Mouse (Mus musculus): ENCODE results near the gene Etfbkmt.
"Not testable (repeated sequence)": the region's sequence is repeated elsewhere in the genome, so short reads cannot be mapped to it uniquely, and the experiment has no call there.

Gene Etfbkmt

GRCm38 (mm10) chr6:149139471-149139870 is at the start of gene Etfbkmt:
Gene Etfbkmt (plus strand): TSS chr6:149139849.
- DNase-seq (ENCODE audit: low read depth in 2 of 2, low spot score in 2 of 2): no peak

- no peak for DNase-seq (ENCODE audit: low read depth in 2 of 2, low spot score in 2 of 2)
These were observed 47.2 kb upstream of the Etfbkmt start for GRCm38 (mm10) chr6:149092406-149092805.

- DNase-seq (ENCODE audit: low read depth in 2 of 2, low spot score in 2 of 2): no peak
These were observed 46.2 kb upstream of the Etfbkmt start for GRCm38 (mm10) chr6:149093465-149093864.

GRCm38 (mm10) chr6:149094555-149094954 is 45.1 kb upstream of the Etfbkmt start:
- DNase-seq (ENCODE audit: low read depth in 2 of 2, low spot score in 2 of 2): no peak

- no peak for DNase-seq (ENCODE audit: low read depth in 2 of 2, low spot score in 2 of 2)
These were observed 44.3 kb upstream of the Etfbkmt start for GRCm38 (mm10) chr6:149095389-149095788.

GRCm38 (mm10) chr6:149096233-149096632 is 43.4 kb upstream of the Etfbkmt start:
- no peak for DNase-seq (ENCODE audit: low read depth in 2 of 2, low spot score in 2 of 2)

GRCm38 (mm10) chr6:149097276-149097675 is 42.4 kb upstream of the Etfbkmt start:
- no peak for DNase-seq (ENCODE audit: low read depth in 2 of 2, low spot score in 2 of 2)

- DNase-seq (ENCODE audit: low read depth in 2 of 2, low spot score in 2 of 2): no peak
These were observed 40.7 kb upstream of the Etfbkmt start for GRCm38 (mm10) chr6:149098993-149099392.

GRCm38 (mm10) chr6:149100174-149101075 is 39.2 kb upstream of the Etfbkmt start:
- DNase-seq (ENCODE audit: low read depth in 2 of 2, low spot score in 2 of 2): no peak

- no peak for DNase-seq (ENCODE audit: low read depth in 2 of 2, low spot score in 2 of 2)
These were observed 38.3 kb upstream of the Etfbkmt start, which contains the start of gene Dennd5b for GRCm38 (mm10) chr6:149101076-149101942. Gene Dennd5b (minus strand): TSS chr6:149101680.

GRCm38 (mm10) chr6:149101943-149102243 is 37.8 kb upstream of the Etfbkmt start:
- DNase-seq (ENCODE audit: low read depth in 2 of 2, low spot score in 2 of 2): no peak

GRCm38 (mm10) chr6:149103451-149103850 is 36.2 kb upstream of the Etfbkmt start:
- no peak for DNase-seq (ENCODE audit: low read depth in 2 of 2, low spot score in 2 of 2)

GRCm38 (mm10) chr6:149107615-149108014 is 32.0 kb upstream of the Etfbkmt start:
- DNase-seq (ENCODE audit: low read depth in 2 of 2, low spot score in 2 of 2): no peak

- no peak for DNase-seq (ENCODE audit: low read depth in 2 of 2, low spot score in 2 of 2)
These were observed 30.7 kb upstream of the Etfbkmt start for GRCm38 (mm10) chr6:149108909-149109308.

GRCm38 (mm10) chr6:149116992-149117391 is 22.7 kb upstream of the Etfbkmt start:
- no peak for DNase-seq (ENCODE audit: low read depth in 2 of 2, low spot score in 2 of 2)

- no peak for DNase-seq (ENCODE audit: low read depth in 2 of 2, low spot score in 2 of 2)
These were observed 20.7 kb upstream of the Etfbkmt start for GRCm38 (mm10) chr6:149118935-149119334.

GRCm38 (mm10) chr6:149119853-149120252 is 19.8 kb upstream of the Etfbkmt start:
- peak; percentile 37 to 67 for DNase-seq (ENCODE audit: low read depth in 2 of 2, low spot score in 2 of 2)

- no peak for DNase-seq (ENCODE audit: low read depth in 2 of 2, low spot score in 2 of 2)
These were observed 16.6 kb upstream of the Etfbkmt start for GRCm38 (mm10) chr6:149123042-149123441.

GRCm38 (mm10) chr6:149126675-149127074 is 13.0 kb upstream of the Etfbkmt start:
- DNase-seq (ENCODE audit: low read depth in 2 of 2, low spot score in 2 of 2): peak; percentile 44 to 66

GRCm38 (mm10) chr6:149129870-149130269 is 9.8 kb upstream of the Etfbkmt start, which contains the start of gene Gm10203:
Gene Gm10203 (plus strand): TSS chr6:149130170.
- not testable (repeated sequence) for DNase-seq (ENCODE audit: low read depth in 2 of 2, low spot score in 2 of 2)

GRCm38 (mm10) chr6:149131111-149131510 is 8.5 kb upstream of the Etfbkmt start:
- no peak for DNase-seq (ENCODE audit: low read depth in 2 of 2, low spot score in 2 of 2)
